Mouse (Mus musculus) kidney, adult 2 months (tissue): ENCODE measurements around the gene Nkain2.

Source experiments
- CTCF ChIP-seq: fragments of 200-500 bp; conservative IDR thresholded peaks from 2 replicates; pipeline ENCODE4 v1.5.1; 2011; ENCODE audit warnings: low read depth, mild to moderate bottlenecking, control low read depth, low read length, moderate library complexity, mixed read lengths; ENCODE audit not compliant: insufficient read depth, insufficient read length
- POLR2A ChIP-seq: fragments of 200-500 bp; IDR thresholded peaks from one replicate; pipeline ENCODE4 v1.6.1; 2011; ENCODE audit warnings: low read depth, low read length, control low read depth

- no peak for TF ChIP-seq CTCF
- TF ChIP-seq POLR2A: no peak
These were observed 1244.2 kb downstream of the Nkain2 start for GRCm38 (mm10) chr10:31646083-31646482.
